Mouse (Mus musculus) midbrain, embryonic 11.5 days (tissue): Measurements from ENCODE around the gene Slc29a2. TPM values are rescaled to one million over a fixed set of nuclear protein-coding genes. Genes with fewer than 3 reads are reported as not detected.

Experiments
- ATAC-seq: fragments of 200-750 bp; cut with Nextera tagmentation; 2 replicates; pipeline ENCODE4 v1.8.0; 2017; ENCODE audit warnings: moderate TSS enrichment, moderate library complexity; ENCODE audit not compliant: low FRiP score
- DNase-seq: peaks from one replicate; pipeline ENCODE4 v3.0.0; 2015; ENCODE audit warnings: low spot score; ENCODE audit errors: missing footprints
- H3K27ac ChIP-seq: fragments of 300-500 bp; sonication (generic); 2 replicates; pipeline ENCODE4 v1.5.1; 2014; ENCODE audit warnings: low read depth, low read length
- H3K27me3 ChIP-seq: fragments of 300-500 bp; sonication (generic); 2 replicates; pipeline ENCODE4 v1.6.1; 2014; ENCODE audit warnings: mild to moderate bottlenecking, low read length, moderate library complexity, mixed read lengths; ENCODE audit not compliant: control insufficient read depth, insufficient read depth
- H3K36me3 ChIP-seq: fragments of 300-500 bp; sonication (generic); 2 replicates; pipeline ENCODE4 v1.6.1; 2014; ENCODE audit warnings: mild to moderate bottlenecking, low read length, moderate library complexity, mixed read lengths; ENCODE audit not compliant: control insufficient read depth, insufficient read depth
- H3K4me1 ChIP-seq: fragments of 300-500 bp; sonication (generic); 2 replicates; pipeline ENCODE4 v1.6.1; 2014; ENCODE audit warnings: low read length; ENCODE audit not compliant: control insufficient read depth, insufficient read depth
- H3K4me2 ChIP-seq: fragments of 300-500 bp; sonication (generic); 2 replicates; pipeline ENCODE4 v1.6.1; 2014; ENCODE audit warnings: mild to moderate bottlenecking, moderate library complexity
- H3K4me3 ChIP-seq: fragments of 300-500 bp; sonication (generic); 2 replicates; pipeline ENCODE4 v1.5.1; 2014; ENCODE audit warnings: low read depth, low read length
- H3K9ac ChIP-seq: fragments of 300-500 bp; sonication (generic); 2 replicates; pipeline ENCODE4 v1.6.1; 2014; ENCODE audit warnings: low read length
- H3K9me3 ChIP-seq: fragments of 300-500 bp; sonication (generic); 2 replicates; pipeline ENCODE4 v1.6.1; 2016; ENCODE audit warnings: low read length; ENCODE audit not compliant: control insufficient read depth
- WGBS: fragments of 180-500 bp; shearing (Covaris S2); extraction: QIAGEN DNeasy Blood & Tissue Kit; methylation state at CpG from one replicate; pipeline ENCODE4 v1.1.7; 2014; 5-methylcytosine and 5-hydroxymethylcytosine counted together
- polyA plus RNA-seq: library from polyadenylated mRNA; unstranded; fragments of >200 nt; fragmentation: Nextera tagmentation; extraction: Ambion mirVana; gene quantifications from 2 replicates; pipeline ENCODE4 v1.2.1, GENCODE M21; 2014

Slc29a2 gene
- polyA plus RNA-seq, 1 experiment from 2014 or later = 4.2 TPM

DNA sequence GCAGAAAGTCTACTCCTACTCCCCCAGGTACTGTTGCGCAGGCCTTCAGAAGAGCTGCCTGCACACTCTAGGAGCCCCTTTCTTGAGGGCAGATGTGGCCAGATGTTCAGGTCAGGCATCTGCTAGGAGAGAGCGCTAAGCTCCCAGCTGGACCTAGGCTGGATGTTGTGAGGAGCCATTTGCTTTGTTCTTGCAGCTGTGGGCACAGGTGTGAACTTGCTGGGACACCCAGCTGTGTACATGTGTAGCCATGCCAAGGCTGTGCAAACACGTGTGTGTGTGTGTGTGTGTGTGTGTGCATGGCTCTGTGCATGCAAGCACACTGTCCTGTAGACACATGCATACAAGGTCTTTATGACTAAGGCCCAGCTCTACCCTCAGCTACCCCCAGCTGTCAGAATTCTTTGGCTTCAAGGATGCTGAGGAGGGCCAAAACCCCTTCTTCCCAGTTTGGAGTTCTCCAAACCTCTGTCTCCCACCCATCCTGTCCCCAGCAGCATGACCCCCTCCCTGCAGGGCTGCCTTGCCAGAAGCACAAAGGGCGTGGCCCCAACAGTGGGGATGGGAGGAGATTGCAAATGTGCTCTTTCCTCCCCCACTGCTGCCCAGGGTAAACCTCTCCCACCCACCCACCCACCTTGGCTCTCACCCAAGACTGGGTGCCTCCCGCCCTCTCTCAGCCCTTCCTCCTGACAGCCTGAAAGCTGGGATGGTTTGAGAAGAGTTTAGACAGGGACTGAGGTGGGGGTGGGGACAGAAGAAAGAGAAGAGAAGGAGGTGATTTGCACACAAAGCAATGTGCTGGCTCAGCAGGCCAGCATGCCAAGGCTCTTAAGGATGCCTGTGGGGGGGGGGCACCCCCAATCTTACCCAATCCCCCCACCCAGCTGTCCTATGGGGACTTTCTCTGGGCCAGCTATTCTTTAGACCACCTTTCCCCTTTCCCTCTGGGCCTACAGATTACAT, 37.0 kb downstream of the Slc29a2 start:
- Histone ChIP-seq H3K9ac (no peak overlapping the region), H3K4me1 (peaks cover 8% of the 10 kb centered on the region; the same call in 1 of the 2 replicates), H3K36me3 (no peaks in the 10 kb centered on the region), H3K27ac (no peak overlapping the region), H3K4me3 (no peak overlapping the region), H3K27me3 (no peaks in the 10 kb centered on the region), H3K9me3 (no peaks in the 10 kb centered on the region), H3K4me2 (no peak overlapping the region)
- DNase-seq = no peak
- ATAC-seq = no peak
- 41% methylated on average over 5 of the region's 5 CpGs for WGBS

DNA sequence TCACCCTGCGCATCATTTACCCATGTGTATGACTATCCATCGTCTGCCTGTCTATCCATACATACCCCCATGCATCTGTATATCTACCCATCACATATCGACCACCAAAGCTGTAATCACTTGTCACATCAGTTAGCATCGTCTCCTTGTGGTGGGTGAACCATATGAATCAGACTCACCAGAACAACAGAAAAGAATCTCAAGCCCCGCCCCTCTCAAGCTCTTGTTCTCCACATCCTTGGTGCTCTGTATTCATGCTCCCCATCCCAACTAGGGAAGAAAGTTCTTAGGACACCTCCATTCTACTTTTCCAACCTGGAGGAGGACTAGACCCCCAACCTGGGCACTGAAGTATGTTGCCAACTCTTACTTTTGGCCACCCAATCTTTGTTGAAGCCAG, 38.4 kb downstream of the Slc29a2 start:
- Histone ChIP-seq H3K36me3 (no peaks in the 10 kb centered on the region), H3K4me2 (no peak overlapping the region), H3K9ac (no peak overlapping the region), H3K4me1 (peaks cover 8% of the 10 kb centered on the region; the same call in 1 of the 2 replicates), H3K27ac (no peak overlapping the region), H3K27me3 (0 out of 2 replicates have a peak, but pooled peaks cover 2% of the 10 kb centered on the region), H3K9me3 (no peaks in the 10 kb centered on the region), H3K4me3 (no peak overlapping the region)
- WGBS = 91% methylated on average over 5 of the region's 5 CpGs
- DNase-seq = no peak
- no peak for ATAC-seq

DNA sequence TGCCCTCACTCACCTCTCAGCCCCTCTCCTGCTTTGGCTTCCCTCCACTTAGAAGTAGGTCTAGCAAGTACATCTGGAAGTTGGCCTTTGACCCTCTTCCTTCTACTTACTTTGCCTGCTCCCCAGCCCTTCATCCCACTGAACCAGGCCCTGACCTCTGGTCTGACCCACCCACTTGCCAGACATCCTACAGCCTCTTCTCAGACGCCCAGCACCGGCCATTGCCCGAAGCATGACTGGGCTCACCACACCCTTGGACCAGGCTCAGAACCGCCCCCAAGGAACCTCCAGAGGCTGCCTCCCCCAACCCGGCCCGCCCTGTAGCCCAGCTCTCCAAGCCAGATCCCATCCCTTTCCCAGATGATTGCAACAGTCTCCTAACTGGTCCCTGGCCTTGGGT, 38.8 kb downstream of the Slc29a2 start:
- ATAC-seq (no peak), DNase-seq (no peak)
- H3K4me1 ChIP-seq = peaks cover 8% of the 10 kb centered on the region
- no peaks in the 10 kb centered on the region for H3K9me3 ChIP-seq
- no peak overlapping the region for H3K4me2 ChIP-seq
- H3K9ac ChIP-seq = no peak overlapping the region
- 84% methylated on average over 6 of the region's 6 CpGs for WGBS
- no peaks in the 10 kb centered on the region for H3K36me3 ChIP-seq
- peaks cover 5% of the 10 kb centered on the region; the same call in 1 of the 2 replicates for H3K27me3 ChIP-seq
- H3K27ac ChIP-seq = no peak overlapping the region
- H3K4me3 ChIP-seq = no peak overlapping the region

DNA sequence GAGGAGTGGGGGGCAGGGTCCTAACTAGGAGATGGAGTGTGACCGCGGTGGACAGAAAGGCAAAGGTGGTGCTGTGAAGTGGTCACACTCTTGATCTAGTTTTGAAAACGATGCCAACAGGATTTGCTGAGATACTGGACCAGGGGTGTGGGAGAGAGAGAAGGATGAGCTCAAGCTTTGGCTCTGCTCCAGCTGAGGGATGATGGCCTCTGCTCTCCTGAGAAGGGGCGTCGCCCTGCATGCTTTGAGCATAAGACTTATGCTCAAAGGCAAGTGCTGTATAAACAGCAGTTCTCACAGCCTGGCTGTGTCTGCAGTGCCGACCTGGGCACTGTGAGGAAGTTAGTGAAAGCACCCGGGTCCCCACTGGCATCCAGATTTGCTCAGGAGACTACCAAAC, 41.4 kb downstream of the Slc29a2 start:
- WGBS = 75% methylated on average over 7 of the region's 7 CpGs

DNA sequence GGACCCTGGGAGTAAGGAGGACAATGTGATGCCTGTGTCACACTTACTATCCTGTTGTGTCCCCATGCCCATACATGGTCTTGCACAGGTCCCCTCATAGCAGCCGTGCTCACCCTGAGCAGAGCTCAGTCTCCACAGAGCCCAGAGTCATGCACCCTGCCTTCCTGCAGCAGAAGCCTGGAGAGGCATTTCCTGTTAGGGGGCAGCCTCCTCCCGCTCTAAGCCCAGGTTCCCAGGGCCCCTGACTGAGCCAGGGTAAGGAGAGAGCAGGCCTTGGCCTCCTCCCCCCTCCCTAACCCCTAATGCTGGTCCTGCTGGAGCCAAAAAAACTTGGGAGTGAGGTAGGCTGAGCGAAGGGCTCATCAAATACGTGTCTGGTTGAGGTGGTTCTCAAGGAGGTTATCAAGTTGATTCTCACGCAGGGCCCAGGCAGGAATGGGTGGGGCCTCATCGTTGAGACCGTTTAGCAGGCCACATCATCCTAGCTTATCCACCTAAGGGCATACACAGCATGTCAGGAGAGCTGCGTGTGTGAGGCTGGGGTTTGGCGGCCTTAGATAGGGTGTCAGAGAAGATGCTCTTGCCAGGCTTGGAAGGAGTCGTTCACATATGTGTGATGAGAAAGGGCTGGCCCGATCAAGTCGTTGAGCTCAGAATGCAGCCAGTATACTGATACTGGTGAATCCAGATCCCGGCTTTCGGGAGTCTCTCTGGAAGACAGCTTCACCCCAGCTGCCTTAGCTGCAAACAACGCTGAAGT, 43.6 kb downstream of the Slc29a2 start:
- peak overlapping the region; percentile 33 for H3K4me3 ChIP-seq
- H3K36me3 ChIP-seq = no peaks in the 10 kb centered on the region
- no peak overlapping the region for H3K27ac ChIP-seq
- H3K27me3 ChIP-seq = peaks cover 39% of the 10 kb centered on the region
- ATAC-seq = no peak
- peak overlapping the region; percentile 56; the same call in 1 of the 2 replicates for H3K9ac ChIP-seq
- WGBS = 8% methylated on average over 15 of the region's 15 CpGs
- peak; percentile 92 for DNase-seq
- H3K4me2 ChIP-seq = peak overlapping the region; percentile 78
- H3K4me1 ChIP-seq = peaks cover 20% of the 10 kb centered on the region
- no peaks in the 10 kb centered on the region for H3K9me3 ChIP-seq

More for the DNA sequence above, 41.4 kb downstream of the Slc29a2 start:
- Histone ChIP-seq H3K4me2 (no peak overlapping the region), H3K9me3 (no peaks in the 10 kb centered on the region), H3K4me1 (peaks cover 10% of the 10 kb centered on the region), H3K9ac (no peak overlapping the region), H3K4me3 (no peak overlapping the region), H3K36me3 (no peaks in the 10 kb centered on the region), H3K27ac (no peak overlapping the region), H3K27me3 (peaks cover 31% of the 10 kb centered on the region)
- no peak for DNase-seq
- ATAC-seq = no peak

DNA sequence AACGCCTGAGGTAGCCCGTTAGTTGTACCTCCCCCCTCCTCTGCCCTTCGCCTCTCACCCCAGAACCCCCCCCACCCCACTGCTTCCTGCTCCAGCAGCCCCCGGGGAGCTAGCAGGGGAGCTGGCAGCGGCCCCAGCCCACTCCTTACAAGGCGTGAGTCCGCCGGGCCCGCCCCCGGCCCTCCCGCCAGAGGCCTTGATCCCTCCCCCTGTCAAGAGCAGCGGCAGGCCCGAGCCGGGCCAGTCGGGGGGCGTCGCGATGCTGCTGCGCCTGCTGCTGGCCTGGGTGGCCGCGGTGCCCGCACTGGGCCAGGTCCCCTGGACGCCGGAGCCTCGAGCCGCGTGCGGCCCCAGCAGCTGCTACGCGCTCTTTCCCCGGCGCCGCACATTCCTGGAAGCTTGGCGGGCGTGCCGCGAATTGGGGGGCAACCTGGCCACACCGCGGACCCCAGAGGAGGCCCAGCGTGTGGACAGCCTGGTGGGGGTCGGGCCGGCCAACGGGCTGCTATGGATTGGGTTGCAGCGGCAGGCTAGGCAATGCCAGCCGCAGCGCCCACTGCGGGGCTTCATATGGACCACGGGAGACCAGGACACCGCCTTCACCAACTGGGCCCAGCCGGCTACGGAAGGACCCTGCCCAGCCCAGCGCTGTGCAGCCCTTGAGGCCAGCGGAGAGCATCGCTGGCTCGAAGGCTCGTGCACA, 44.4 kb downstream of the Slc29a2 start, which contains the start of gene Cd248:
Cd248 (plus strand) TSS at position 212 of the 703 bp plus-strand sequence.
- WGBS = 2% methylated on average over 44 of the region's 56 CpGs
- Histone ChIP-seq H3K9me3 (no peaks in the 10 kb centered on the region), H3K27me3 (peaks cover 39% of the 10 kb centered on the region), H3K4me1 (peaks cover 24% of the 10 kb centered on the region), H3K4me3 (peak within 1 kb of the TSS; percentile 33), H3K9ac (peak within 1 kb of the TSS; percentile 56), H3K36me3 (no peaks in the 10 kb centered on the region), H3K4me2 (peak within 1 kb of the TSS; percentile 78), H3K27ac (no peak within 1 kb of the TSS)
- DNase-seq (peak; percentile 93), ATAC-seq (no peak)

DNA sequence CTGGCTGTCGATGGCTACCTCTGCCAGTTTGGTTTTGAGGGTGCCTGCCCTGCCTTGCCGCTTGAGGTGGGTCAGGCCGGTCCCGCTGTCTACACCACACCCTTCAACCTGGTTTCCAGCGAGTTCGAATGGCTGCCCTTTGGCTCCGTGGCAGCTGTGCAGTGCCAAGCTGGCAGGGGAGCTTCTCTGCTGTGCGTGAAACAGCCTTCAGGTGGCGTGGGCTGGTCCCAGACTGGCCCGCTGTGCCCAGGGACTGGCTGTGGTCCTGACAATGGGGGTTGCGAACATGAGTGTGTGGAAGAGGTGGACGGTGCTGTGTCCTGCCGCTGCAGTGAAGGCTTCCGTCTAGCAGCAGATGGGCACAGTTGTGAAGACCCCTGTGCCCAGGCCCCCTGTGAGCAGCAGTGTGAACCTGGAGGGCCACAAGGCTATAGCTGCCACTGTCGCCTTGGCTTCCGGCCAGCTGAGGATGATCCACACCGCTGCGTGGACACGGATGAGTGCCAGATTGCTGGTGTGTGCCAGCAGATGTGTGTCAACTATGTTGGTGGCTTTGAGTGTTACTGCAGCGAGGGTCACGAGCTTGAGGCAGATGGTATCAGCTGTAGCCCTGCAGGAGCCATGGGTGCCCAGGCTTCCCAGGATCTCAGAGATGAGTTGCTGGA, 45.0 kb downstream of the Slc29a2 start:
- Histone ChIP-seq H3K27me3 (peaks cover 39% of the 10 kb centered on the region), H3K4me1 (peaks cover 24% of the 10 kb centered on the region), H3K9ac (peak overlapping the region; percentile 56), H3K4me2 (peak overlapping the region; percentile 78), H3K27ac (no peak overlapping the region), H3K4me3 (peak overlapping the region; percentile 33), H3K9me3 (no peaks in the 10 kb centered on the region), H3K36me3 (no peaks in the 10 kb centered on the region)
- DNase-seq (peak; percentile 90), ATAC-seq (no peak)
- WGBS = 43% methylated on average over 21 of the region's 21 CpGs

DNA sequence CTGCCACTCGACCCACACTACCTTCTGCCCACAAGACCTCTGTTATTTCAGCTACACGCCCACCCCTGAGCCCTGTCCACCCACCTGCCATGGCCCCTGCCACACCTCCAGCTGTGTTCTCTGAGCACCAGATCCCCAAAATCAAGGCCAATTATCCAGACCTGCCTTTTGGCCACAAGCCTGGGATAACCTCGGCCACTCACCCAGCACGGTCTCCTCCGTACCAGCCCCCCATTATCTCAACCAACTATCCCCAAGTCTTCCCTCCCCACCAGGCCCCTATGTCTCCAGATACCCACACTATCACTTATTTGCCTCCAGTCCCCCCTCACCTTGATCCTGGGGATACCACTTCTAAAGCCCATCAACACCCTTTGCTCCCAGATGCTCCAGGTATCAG, 45.8 kb downstream of the Slc29a2 start:
- Histone ChIP-seq H3K4me2 (no peak overlapping the region), H3K36me3 (no peaks in the 10 kb centered on the region), H3K9ac (no peak overlapping the region), H3K9me3 (no peaks in the 10 kb centered on the region), H3K27me3 (peaks cover 39% of the 10 kb centered on the region), H3K27ac (no peak overlapping the region), H3K4me1 (peaks cover 24% of the 10 kb centered on the region), H3K4me3 (no peak overlapping the region)
- WGBS = 90% methylated on average over 5 of the region's 5 CpGs
- no peak for DNase-seq
- no peak for ATAC-seq
